Mouse (Mus musculus) heart, postnatal 4 days (tissue): Measurements from ENCODE around the gene Tuba3b. TPM values are rescaled to one million over a fixed set of nuclear protein-coding genes. Genes with fewer than 3 reads are reported as not detected.

Experiments
- DNase-seq: peaks from one replicate; pipeline ENCODE4 v3.0.0; 2021
- total RNA-seq, 2 experiments: library from RNA; stranded (reverse); gene quantifications; 2 replicates each; pipeline ENCODE4 v1.2.3; 2021

The Tuba3b gene
- total RNA-seq = under 1 TPM; 0.50 to 0.59 TPM

DNA sequence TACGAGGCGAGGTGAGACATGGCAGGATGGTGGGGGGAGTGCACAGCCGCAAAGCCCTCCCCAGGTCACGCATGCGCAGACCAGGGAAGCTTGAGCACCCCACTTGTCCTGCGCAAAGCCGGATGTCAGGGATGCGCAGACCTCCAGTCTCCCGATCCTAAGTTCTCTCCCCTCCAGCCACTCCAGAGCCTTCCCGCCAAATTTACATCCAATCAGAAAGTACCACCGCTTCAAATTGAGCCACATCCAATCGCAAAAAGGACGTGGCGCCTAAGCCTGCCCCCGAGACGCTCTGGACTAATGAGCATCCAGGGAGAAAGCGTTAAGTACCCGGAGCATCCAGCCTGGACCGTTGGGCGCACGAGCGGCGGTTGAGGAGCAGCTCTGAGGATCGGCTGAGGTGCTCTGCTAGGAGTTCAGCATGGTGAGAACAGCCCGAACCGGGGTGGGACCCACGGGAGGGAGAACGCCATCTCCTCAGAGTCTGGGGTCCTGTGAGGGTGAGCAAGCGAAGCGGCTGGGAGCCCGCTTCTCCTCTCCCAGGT lies at the start of gene Tuba3b:
Gene Tuba3b (plus strand): TSS at position 92 of the 545 bp plus-strand sequence.
- no peak for DNase-seq

DNA sequence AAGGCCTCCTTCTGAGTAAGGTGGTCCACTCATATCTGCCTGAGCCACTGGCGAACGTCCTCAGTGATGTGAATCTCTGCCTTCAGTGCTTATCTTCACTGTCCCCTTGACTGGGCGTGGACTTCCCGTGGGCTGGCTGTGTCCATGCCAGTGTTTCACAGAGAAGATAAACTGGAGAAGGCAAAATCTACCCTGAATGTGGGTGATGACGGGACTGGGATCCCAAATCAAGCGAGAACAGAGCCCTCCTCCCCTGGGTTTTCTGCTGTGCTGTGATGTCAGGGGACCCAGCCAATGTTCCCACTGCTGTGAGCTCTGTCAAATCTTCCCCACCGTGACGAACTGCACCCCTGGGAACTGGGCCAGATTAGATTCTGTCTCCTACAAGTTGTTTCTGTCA lies 48.3 kb upstream of the Tuba3b start:
- DNase-seq = peak; percentile 19

DNA sequence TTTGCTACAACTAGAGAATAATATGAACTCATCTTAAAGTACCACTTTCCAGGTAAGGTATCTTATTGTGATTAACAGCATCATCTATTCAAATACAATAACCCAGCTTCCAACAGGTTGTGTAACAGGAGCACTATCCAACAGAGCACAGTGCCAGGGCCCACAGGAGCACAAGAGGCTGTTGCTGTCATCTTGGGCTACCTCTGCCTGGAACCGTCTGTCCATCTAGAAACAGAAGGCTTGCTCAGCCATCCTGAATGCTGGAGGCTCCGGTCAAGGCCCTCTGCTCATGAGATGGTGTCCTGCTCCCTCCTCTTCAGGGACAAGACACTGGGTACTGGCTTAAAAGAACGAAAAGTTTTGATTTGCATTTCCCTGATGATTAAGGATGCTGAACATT lies 47.7 kb upstream of the Tuba3b start:
- DNase-seq = no peak

GRCm38 (mm10) chr6:145568701-145569100 lies 46.9 kb upstream of the Tuba3b start:
- no peak for DNase-seq

- DNase-seq = no peak
These were observed 42.1 kb upstream of the Tuba3b start for GRCm38 (mm10) chr6:145573250-145574013.

DNA sequence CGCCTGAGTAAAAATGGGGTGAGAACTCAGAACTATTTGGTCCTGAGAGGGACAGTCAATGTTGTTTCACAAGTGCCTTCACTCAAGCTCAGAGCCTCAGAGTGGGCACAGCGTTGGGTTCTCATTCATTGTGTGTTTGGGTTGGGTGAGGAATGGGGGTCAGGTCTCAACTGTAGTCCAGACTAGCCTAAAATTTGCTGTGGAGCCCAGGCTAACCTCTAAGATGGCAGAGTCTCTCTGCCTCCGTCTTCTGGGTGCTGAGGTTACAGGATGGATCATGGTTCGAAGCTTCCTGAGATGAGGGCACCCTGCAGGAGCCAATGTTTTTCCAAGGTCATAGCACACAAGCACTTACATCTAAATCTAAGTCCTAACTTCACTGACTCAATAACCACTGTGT lies 38.8 kb upstream of the Tuba3b start:
- DNase-seq = no peak

- no peak for DNase-seq
These were observed 36.9 kb upstream of the Tuba3b start for GRCm38 (mm10) chr6:145578457-145579185.

GRCm38 (mm10) chr6:145579761-145580160 lies 35.8 kb upstream of the Tuba3b start:
- no peak for DNase-seq

DNA sequence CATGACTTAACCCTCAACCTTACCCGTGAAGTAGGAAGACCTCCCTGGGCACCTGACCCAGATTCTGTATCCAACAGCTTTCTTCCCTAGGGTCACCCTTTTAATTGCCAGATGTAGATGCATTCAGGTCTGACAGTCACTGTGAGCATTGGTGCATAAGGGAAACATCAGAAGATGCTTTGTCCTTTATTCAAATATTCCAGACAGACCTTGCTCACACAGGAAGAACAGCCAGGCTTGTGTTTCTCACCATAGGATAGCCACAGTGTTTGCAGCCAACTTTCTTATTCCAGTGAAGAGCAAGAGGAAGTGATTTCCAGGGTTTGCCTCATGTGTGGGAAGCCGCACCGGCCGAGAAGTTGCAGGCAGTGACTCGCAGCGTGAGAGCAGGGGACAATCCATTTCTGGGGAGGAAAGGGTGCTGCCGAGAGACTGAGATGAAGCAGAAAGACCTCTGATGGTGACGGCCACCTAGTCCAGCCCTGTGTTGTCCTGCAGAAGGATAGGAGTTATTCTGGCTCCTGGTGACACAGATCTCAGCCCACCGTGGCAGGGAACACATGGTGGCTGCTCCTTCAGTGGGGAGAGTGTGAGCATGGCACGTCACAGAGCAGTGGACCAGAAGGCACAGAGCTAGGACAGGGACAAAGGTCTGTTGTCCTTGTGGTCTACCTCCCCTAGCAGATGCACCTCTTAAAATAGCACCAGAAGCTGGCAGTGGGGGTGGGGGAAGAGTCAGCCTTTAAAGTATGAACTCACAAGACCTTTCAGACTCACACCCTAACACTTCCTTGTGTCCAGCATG lies 34.0 kb upstream of the Tuba3b start:
- no peak for DNase-seq

- no peak for DNase-seq
These were observed 30.2 kb upstream of the Tuba3b start for GRCm38 (mm10) chr6:145585052-145585973.

DNA sequence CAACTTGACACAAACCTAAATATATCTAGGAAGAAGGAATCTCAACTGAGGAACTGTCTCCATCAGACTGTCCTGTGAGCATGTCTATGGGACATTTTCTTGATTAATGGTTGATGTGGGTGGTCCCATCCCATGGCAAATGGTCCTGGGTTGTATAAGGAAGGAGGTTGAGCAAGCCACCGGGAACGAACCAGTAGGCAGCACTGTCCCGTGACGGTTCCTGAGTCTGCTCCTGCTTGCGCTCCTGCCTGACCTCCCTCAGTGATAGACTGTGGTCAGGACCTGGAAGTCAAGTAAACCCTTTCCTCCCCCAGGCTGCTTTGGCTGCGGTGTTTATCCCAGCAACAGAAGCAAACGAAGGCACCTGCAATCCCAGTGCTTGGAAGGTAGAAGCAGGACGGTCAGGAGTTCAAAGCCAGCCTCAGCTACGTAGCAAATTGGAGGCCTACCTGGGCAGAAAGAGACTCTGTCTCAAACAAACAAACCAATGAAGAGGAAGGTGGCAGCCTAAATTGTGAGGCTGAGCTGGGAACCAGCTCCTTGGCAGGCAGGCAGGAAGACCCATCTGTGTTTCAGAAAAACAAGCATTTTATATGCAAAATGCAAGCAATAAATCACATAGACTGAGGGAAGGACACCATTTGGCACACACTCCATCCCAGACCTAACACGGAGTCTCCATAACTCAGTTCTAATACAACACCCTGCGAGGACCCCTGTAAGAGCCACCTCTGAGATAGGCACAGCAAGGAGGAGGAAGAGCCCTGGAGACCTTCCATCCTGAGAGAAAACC lies 24.9 kb upstream of the Tuba3b start:
- DNase-seq = no peak

- DNase-seq = no peak
These were observed 24.0 kb upstream of the Tuba3b start for GRCm38 (mm10) chr6:145591578-145591977.

DNA sequence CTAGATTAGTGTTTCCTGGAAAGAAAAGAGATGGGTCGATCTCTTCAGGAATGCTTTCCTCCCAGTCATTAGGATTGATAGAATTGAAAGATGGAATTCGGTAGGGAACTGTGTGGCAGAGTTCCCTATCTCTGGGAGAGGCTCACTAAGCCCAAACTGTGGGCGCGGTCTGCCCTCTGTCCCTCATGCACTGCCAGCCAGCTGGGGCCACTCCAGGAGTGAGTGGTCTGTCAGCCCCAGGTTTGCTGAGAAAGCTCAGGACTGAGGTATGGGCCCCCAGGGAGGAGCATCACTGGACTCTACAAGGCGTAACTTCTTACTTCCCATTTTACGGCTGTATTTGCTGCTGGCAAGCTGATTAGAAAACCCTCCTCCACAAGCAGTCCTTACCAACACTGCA lies 23.5 kb upstream of the Tuba3b start:
- DNase-seq = no peak

DNA sequence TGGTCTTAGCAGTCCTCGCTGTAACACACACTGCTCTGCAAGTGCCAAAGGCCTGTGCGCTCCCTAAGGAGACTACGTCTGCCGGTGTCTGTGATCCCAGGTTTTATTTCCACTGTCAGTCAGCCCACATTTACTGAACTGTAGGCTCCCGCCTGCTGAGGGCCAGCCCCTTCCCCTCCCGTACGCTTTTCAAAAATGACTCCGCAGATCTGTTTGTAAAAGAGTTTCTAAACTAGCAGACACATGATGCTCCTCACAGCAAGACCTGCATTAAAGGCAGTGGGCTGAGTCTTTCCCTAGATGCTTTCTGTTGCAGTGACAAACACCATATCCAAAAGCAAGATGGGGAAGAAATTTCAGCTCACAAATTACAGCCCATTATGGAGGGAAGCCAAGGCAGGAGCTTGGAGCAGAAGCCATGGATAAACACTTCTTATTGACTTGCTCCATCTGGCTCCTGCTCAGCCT lies 23.0 kb upstream of the Tuba3b start:
- no peak for DNase-seq

DNA sequence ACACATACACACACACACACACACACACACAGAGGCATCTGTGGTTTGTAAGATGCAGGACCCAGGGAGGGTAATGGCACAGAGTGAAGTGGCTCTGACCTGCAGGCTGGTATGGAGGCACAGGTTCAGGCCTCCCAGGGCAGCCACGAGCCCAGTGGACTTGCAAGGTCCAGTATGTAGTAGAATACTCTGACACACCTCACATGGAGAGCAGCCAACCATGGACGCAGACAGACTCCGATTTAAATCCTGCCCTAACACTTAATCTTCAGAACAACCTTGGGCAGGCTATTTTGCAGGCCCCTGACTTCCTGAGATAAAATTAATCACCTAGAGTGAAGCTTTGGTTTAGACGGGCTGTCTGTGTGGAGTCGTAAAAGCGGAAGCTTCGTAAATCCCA lies 21.6 kb upstream of the Tuba3b start:
- no peak for DNase-seq

- no peak for DNase-seq
These were observed 19.7 kb upstream of the Tuba3b start for GRCm38 (mm10) chr6:145595905-145596304.

- DNase-seq = no peak
These were observed 16.6 kb upstream of the Tuba3b start for GRCm38 (mm10) chr6:145598794-145599555.

DNA sequence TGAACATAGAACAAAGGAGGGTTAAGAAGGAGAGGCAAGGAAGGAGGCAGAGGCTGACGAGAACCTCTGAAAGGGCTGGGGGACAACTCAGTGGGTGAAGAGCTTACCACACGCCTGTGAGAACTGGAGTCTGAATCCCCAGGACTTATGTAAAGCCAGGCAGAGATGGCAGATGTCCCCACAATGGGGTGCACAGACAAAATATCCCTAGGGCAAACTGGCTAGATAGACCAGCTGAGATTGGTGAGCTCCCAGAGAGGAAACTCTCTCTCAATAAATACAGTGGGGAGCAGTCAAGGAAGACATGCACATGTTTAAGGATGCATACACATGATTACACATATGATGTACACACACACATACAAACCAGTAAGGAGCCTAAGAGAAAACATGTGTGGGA lies 11.4 kb upstream of the Tuba3b start:
- no peak for DNase-seq

DNA sequence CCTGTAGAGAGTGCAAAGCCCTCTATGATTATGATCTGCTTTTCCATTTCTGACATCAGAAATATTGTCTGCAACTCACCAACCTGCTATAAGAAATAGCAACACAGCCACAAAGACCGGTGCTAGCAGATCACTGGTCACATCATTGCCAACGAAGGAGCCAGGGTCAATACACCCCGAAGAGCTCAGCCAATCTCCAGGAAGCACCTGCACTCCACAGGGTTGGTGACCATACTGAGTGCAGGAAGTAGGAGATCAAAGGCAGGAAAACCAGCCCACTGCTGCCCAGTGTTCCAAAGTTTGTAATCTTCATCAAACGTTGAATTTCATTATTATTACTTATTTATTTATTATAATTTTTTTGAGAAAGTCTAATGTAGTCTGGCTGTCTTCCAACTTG lies 10.9 kb upstream of the Tuba3b start:
- DNase-seq = no peak

DNA sequence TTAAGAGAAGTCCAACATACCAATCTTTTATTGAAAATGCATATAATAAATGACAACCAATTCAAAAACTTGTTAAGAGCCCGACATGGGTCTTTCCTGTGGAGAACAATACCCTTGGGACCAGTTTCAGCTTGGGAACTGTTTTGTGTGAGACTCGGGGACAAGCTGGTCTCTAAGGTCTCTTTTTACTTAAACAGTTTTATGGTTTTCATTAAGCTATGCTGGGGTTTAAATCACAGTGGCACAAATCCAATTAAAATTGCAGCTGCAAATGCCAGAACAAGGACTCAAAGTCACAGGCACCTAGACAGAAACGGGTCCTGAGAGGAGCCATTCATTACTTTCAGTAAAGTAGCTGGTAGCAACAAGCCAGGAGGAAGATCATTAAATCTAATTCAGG lies 10.4 kb upstream of the Tuba3b start:
- DNase-seq = no peak
